Mouse (Mus musculus): ENCODE results near the gene Cnot11. TPM values are rescaled to one million over a fixed set of nuclear protein-coding genes. Genes with fewer than 3 reads are reported as not detected.
A peak's percentile ranks its signal among the peaks of the same experiment; 100 is the strongest.

Cnot11 gene
- 10 to 100 TPM; 24.4 to 24.6 TPM for total RNA-seq (2021)

DNA sequence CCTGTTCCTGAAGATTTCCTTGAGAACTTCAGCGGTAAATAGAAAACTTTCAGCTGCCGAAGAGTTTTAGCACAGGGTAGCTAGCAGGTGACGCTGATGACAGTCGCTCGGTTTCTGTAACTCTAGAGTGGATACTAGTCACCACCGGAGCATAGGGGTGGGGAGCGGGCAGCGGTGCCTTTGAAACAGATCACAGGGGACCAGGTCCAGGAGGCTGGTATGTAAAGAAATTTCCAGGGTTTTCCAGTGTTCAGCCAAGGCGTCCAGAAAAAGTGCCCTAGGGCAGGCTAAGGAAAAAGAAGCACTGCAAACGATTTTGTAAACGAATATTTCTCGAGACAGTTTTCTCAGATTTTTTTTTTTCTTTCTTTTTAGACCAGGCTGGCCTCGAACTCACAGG lies at the start of gene Cnot11:
Cnot11 (plus strand) TSS at position 162 of the 400 bp plus-strand sequence.
- intact Hi-C loops (cut with DNase I), result loop anchor here (10.0 kb wide), 1 partner anchor 340 kb away; the partner anchor contains the start of gene Npas2

DNA sequence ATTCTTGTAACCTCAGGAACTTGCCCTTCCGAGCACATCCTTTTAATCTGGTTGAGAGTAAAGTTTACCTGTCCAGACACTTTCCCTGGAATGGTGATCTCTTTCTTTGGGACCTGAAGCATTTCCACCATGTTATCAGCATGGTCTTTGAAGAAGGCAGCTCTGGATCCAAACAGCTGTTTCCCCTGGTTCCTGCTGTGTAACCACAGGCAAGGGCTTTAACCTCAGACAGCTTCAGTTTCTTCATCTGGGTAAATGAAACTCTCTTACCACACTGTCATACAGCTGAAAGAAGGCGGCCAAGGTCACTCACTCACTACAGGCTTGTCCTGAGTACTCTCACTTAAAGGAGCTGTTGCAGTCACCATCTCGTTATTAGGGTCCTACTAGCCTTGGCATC lies 47.4 kb upstream of the Cnot11 start:
- DNase-seq (ENCODE audit: low spot score in 2 of 2), result no peak
- intact Hi-C loops (cut with DNase I), result no loop called here

More for the DNA sequence above, at the start of gene Cnot11:
- DNase-seq (ENCODE audit: low spot score in 2 of 2), result no peak

DNA sequence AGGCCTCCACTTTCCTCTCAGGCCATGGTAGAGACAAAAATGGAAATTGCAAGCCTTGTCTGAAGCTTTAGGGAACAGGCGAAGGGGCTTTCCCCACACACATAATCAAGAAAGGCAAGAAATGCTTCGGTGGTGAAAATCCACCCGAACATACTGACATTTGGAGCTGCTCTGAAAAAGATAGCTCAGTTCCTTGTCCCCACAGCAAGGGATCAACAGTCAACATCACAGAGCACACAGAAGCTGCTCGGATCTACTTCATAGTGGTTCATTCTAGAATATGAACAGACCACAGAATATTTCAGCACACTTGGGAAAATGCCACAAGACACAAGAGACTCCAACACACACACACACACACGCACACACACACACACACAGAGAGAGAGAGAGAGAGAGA lies 41.6 kb upstream of the Cnot11 start:
- intact Hi-C loops (cut with DNase I), result no loop called here

DNA sequence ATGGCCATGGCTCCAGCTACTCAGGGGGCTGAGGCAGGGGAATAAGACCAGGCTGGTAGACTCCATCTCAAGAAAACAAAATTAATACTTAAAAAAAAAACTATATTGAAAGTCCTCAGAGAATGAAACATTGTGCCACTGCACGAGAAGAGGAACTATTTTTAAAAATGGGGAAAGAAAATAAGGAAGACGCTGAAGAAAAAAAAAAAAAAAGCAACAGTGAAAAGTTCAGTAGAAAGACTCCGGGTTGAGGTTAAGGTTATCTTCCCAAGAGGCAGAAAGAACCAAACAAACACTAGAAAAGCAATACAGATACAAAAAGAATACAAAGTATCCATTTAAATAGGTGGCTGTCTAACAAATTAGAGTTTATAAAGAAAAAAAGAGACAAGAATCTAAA lies 41.1 kb upstream of the Cnot11 start:
- intact Hi-C loops (cut with DNase I), result no loop called here
- DNase-seq (ENCODE audit: low spot score in 2 of 2), result no peak

More for the DNA sequence above, 41.6 kb upstream of the Cnot11 start:
- no peak for DNase-seq (ENCODE audit: low spot score in 2 of 2)

DNA sequence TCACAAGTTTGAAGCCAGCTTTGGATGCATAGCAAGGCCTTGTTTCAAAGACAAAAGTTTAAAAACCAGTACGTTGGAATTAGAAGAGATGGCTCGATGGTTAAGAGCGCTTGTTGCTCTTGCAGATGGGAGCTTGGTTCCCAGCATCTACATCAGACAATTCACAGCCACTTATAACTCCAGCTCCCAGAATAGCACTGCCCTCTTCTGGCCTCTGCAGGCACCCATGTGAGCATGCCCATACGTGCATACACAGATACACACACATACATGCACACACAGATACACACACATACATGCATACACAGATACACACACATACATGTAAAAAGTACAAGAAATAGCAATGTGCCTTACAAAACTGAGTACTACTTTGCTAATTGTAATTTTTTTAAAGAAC lies 37.8 kb upstream of the Cnot11 start:
- intact Hi-C loops (cut with DNase I), result no loop called here
- DNase-seq (ENCODE audit: low spot score in 2 of 2), result no peak

DNA sequence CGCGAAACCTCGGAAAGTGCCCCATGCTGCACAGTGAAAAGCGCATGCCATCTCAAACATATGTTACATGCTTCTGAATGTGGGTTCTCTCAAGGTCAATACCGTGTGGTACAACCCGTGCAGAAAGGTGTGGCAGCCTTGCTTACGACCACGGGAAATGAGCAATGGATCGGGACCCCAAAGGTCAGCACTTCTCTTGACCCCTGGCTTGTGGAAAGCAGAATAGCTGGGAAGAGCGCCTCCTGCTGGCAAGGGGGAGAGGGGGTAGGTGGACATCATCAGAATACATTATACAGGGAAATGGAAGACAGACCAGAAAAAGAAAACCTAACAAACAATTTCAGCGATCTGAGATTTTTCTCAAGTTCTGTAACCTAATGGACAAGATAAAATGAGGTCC lies 37.0 kb upstream of the Cnot11 start:
- DNase-seq (ENCODE audit: low spot score in 2 of 2), result no peak
- intact Hi-C loops (cut with DNase I), result no loop called here

DNA sequence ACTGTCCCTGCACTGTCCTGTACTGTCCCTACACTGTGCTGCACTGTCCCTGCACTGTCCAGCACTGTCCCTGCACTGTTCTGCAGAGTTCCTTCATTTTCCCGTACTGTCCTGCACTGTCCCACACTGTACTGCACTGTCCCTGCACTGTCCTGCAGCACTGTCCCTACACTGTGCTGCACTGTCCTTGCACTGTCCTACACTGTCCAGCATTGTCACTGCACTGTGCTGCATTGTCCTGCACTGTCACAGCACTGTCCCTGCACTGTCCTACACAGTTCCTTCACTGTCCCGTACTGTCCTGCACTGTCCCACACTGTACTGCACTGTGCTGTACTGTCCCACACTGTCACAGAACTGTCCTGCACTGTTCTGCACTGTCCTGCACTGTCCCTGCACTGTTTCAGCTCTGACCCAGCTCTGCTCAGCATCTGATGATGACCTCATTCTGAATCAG lies 35.3 kb upstream of the Cnot11 start:
- intact Hi-C loops (cut with DNase I), result no loop called here
- DNase-seq (ENCODE audit: low spot score in 2 of 2), result no peak

DNA sequence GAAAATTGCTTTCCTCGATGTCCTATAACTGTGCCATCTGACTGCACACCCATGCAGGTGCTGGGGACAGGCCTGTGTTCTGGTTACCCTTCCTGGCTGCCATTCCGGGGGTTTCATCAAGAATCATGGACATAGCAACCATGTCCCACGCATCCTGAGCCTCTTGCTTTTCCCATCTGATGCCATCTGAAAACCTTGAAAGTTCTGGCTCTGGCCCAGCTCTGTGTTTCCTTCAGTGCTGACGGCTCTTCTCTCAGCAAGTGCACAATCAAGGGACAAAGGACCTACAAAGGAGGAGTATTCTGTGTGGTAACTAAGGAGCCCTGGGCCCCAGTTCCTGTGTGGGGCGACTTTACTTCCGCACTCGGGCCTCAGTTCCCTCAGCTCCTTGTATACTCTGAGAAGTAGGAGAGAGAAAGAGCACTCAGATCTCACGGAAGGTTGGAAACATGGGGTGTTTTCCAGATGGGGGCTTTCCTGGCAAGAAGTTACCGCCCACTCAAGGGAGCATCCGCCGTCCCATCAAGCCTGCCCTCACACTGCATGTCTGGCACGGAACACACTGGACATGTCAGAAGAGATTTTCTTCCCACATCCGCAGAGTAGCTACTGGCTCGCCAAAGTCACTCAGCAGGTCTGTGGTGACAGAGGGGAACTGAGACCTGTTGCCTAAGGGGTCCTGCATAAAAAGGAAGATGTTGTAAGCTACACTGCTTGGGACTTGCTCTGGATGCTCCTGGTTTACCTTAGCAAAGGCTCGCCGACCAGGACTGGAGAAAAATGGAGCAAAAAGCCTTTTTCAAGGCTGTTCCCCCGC lies 31.8 kb upstream of the Cnot11 start:
- peak; percentile 29 to 38 for DNase-seq (ENCODE audit: low spot score in 2 of 2)
- intact Hi-C loops (cut with DNase I), result no loop called here

DNA sequence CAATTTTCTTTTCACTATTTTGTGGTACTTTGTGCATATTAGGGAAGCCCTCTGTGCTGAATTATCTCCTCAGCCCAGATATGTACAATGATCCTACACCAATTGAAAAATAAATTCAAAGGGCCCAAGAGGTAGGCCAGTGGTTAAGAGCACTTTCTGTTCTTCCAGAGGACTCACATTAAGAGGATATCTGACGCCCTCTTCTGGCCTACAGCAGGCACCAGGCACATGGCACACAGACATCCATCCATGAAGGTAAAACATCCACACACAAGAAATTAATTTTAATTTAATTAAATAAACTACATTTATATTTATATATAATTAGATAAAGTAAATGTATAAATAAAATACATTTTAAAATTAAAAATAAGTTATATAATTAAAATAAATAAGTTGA lies 30.5 kb upstream of the Cnot11 start:
- intact Hi-C loops (cut with DNase I), result loop anchor here (2.0 kb wide), 1 partner anchor 111 kb away; no protein-coding TSS in a partner anchor
- DNase-seq (ENCODE audit: low spot score in 2 of 2), result peak; percentile 41 to 54

DNA sequence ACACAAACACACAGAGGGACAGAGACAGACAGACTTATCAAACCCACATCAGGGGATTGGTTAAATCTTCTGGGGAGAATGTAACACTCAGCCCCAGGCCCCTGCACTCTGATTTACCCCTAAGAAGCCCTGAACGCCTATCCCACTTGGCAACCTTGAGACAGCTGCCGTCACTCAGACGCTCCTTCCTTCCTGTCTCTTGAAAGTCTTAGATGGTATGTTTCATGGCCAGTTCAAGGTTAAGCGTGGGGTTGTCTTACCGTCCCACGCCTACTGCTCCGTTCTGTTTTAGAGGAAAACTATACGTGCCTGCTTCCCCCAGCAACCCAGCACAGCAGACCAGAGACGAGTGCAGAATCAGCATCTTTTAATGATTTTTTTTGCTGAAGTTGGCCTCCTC lies 29.2 kb upstream of the Cnot11 start:
- no peak for DNase-seq (ENCODE audit: low spot score in 2 of 2)
- intact Hi-C loops (cut with DNase I), result loop anchor here (2.0 kb wide), 1 partner anchor 113 kb away; no protein-coding TSS in a partner anchor

DNA sequence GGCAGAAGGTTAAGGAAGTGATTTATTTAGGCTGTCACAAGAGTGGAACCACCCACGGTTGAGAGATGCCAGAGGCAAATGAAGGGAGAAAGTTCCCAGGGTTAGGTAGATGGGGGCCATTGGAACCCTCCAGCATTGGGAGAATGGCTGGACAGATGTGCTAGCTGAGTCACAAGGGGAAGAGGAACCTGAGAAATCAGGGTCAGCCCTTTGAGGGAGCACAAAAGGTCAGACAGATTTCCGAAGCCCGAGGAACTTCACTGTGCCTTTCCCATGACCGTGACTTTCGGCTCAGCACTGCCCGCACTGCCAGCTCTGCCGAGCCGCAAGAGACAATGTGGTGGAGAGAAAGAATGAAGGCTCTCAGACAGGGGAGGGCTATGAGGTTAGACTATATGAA lies 23.0 kb upstream of the Cnot11 start:
- intact Hi-C loops (cut with DNase I), result no loop called here
- DNase-seq (ENCODE audit: low spot score in 2 of 2), result no peak

DNA sequence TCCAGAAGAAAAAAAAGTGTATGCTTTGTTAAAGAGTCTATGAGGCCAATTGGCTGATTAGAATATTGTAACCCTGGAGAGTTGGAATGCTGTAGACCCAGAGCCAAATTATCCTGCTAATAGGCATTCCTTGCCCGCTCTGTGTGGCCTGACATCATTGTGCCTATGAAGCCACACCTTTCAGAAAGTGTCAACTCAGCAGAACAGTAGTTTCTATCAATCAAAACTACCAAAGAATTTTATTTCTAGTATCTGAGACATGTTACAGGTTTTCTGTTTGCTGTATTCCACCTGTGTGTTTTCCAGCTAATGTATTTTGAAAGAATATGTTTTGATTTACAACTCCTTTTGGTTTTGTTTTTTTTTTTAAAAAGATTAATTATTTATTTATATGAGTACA lies 22.6 kb upstream of the Cnot11 start:
- intact Hi-C loops (cut with DNase I), result no loop called here
- no peak for DNase-seq (ENCODE audit: low spot score in 2 of 2)

DNA sequence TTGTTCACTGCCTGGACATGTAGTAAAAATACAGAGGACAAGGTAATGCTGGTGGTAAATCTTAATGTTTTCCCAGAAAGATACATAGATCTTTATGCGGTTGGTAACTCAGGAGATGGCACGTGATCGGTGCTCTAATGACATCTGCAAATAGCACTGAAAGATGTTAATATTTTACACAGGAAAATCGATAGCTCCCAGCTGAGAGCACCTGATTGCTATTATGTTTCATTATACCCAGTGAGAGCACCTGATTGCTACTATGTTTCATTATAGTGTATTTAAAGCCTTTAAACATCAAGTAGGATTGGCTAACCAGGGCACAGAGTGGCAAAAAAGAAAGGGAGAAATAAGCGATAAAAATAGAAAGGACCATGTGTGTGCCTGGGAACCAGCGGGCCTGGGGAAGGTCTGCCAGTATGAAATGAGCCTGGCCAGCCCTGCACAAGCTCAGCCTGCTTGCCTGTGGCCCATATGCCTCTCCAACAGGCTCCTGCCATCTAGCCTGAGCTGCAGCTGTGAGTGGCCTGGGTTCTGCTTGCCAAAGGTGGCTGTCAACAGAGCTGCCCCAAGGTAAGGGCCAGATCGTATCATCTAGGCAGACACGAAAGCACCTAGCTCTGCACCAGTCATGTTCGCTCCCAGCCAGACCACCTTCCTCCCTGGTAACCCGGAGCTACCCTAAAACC lies 19.3 kb upstream of the Cnot11 start:
- DNase-seq (ENCODE audit: low spot score in 2 of 2), result no peak
- intact Hi-C loops (cut with DNase I), result no loop called here

DNA sequence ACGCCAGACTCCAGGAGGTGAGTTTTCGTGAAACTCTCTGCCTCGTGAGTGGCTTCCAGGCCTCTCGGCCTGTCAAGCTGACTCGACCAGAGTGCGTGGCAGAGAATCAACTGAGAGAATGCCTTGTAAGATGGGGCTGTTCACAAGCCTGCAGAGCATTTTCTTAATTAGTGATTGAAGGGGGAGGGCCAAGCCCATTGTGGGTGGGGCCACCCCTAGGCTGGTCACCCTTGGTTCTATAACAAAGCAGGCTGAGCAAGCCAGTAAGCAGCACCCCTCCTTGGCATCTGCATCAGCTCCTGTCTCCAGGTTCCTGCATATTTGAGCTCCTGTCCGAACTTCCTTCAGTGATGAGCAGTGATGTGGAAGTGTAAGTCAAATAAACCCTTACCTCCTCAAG lies 13.5 kb upstream of the Cnot11 start:
- intact Hi-C loops (cut with DNase I), result no loop called here

DNA sequence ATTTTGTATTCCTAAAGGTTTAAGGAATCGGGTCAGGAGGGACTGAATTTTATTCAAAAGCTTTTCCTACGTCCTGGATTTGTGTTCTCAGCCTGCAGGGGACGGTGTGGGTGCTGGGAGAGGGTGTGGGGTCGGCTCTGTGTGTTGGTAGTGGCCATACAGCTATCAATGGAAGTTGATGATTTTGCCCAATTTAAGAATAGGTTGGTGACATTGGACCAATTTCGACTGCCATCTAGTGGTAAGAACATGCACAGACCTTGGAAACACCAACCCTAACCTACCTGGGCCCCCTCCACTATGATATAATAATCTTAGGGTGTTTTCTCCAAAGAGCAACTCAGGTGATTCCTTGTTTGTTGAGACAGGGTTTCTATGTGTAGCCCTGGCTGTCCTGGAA lies 12.3 kb upstream of the Cnot11 start:
- intact Hi-C loops (cut with DNase I), result loop anchor here (2.0 kb wide), 1 partner anchor 522 kb away; no protein-coding TSS in a partner anchor
- DNase-seq (ENCODE audit: low spot score in 2 of 2), result peak; percentile 35 to 52

More for the DNA sequence above, 13.5 kb upstream of the Cnot11 start:
- DNase-seq (ENCODE audit: low spot score in 2 of 2), result no peak

DNA sequence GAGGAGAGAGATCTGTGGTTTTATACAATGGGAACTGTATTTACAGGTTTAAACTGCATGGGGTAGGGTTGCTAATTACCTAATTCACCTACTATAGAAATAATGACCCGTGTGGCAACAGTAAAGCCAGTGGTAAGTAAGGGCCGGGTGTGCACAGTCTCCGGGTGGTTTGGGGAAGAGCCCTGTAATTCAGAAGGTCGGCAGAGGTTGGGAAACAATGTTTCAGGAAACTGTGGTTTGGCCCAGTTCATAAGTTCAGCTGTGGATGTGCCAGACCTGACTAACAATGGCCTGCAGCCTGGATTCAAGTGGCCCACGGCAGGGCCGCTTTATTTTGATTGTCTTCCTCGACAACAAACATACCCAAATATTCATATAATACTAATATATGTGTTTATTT lies 9.0 kb upstream of the Cnot11 start:
- no peak for DNase-seq (ENCODE audit: low spot score in 2 of 2)
- intact Hi-C loops (cut with DNase I), result loop anchor here (2.0 kb wide), 1 partner anchor 133 kb away; no protein-coding TSS in a partner anchor

DNA sequence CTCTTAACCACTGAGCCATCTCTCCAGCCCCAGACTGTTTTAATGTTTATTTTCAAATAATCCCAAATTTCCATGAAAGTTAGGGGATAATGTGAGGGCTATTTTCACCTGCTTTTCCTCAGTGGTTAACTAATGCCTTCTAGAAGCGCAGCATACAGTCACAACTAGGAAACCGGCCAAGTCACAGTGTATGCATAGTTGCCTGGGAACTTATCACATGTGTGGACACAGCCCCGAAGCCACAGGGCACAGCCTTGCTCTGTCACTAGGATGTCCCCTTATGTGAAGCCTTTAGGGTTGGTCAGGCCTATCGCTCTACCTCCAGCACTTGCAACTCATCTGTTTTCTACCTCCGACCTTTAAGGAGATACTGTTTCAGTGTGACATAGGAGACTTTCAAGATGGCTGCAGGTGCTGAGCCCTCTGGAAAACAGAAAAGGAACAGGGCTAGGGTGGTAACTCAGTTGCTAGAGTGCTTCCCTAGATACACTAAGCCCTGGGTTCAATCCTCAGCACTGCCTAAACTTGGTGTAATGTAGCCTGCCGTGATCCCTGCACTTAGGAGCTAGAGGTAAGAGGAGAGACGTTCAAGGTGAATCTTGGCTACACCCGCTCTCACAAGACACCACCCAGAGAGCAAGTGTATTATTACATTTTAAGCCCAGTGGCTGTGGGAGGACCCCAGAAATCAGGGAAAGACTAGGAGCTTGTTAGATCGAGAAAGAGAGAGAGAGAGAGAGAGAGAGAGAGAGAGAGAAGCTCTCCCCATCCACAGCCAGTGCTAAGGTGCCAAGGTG lies 8.2 kb upstream of the Cnot11 start:
- intact Hi-C loops (cut with DNase I), result no loop called here
- DNase-seq (ENCODE audit: low spot score in 2 of 2), result no peak

DNA sequence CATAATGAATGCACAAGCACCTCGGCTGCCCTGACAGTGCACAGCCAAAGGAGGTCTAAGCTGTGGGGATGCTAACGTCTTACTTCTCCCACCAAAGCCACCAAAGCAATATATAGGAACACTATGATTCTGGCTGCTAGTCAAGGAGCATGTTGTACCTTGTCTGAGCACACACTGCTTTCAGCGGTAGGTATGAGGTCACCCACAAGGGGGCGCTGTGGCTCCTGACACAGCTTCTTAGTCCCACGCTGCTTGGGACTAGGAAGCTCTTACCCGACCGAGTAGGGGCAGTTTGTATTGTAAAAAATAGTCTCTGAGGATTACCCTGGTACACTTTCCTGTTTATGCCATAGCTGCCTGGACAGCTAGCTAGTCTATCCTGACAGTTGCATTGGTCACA lies 7.4 kb upstream of the Cnot11 start:
- intact Hi-C loops (cut with DNase I), result no loop called here
- DNase-seq (ENCODE audit: low spot score in 2 of 2), result peak; percentile 58 to 68

DNA sequence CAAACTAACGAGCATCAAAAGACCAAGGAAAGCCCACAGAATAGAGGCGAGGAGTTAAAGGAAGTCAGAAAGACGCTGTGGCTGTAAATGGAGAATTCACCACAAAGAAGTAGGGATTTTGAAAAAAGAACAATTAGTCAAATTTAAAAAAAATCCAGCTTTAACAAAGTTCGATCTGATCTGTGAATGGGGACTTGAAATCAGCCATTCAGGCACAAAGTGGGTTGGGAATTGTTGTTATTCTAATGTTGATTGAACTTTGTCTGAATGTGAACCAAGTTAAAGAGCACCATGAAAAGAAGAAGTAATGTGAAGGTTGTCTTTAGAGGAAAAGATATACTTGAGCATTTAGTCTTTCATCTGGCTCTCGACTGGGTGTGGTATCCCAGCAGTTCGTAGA lies 6.5 kb upstream of the Cnot11 start:
- no peak for DNase-seq (ENCODE audit: low spot score in 2 of 2)
- intact Hi-C loops (cut with DNase I), result no loop called here
